Mouse (Mus musculus) embryonic facial prominence, embryonic 15.5 days (tissue): Measurements from ENCODE around the gene Phf11c. TPM values are rescaled to one million over a fixed set of nuclear protein-coding genes. Genes with fewer than 3 reads are reported as not detected.

ENCODE experiments used
- ATAC-seq: fragments of 200-750 bp; cut with Nextera tagmentation; 2 replicates; pipeline ENCODE4 v1.8.0; 2017; ENCODE audit warnings: low read depth, moderate TSS enrichment; ENCODE audit not compliant: insufficient number of reproducible peaks, low FRiP score, low TSS enrichment
- H3K27ac ChIP-seq: fragments of 300-500 bp; sonication (generic); replicated peaks from 2 replicates; pipeline ENCODE4 v1.5.1; 2015; ENCODE audit warnings: mild to moderate bottlenecking, inconsistent platforms
- H3K27me3 ChIP-seq: fragments of 300-500 bp; sonication (generic); 2 replicates; pipeline ENCODE4 v1.6.1; 2015; ENCODE audit warnings: inconsistent platforms
- H3K36me3 ChIP-seq: fragments of 300-500 bp; sonication (generic); 2 replicates; pipeline ENCODE4 v1.6.1; 2015; ENCODE audit warnings: mild to moderate bottlenecking, inconsistent platforms
- H3K4me1 ChIP-seq: fragments of 300-500 bp; sonication (generic); 2 replicates; pipeline ENCODE4 v1.6.1; 2015; ENCODE audit warnings: inconsistent platforms
- H3K4me2 ChIP-seq: fragments of 300-500 bp; sonication (generic); replicated peaks from 2 replicates; pipeline ENCODE4 v1.6.1; 2015; ENCODE audit warnings: mild to moderate bottlenecking, inconsistent platforms
- H3K4me3 ChIP-seq: fragments of 300-500 bp; sonication (generic); replicated peaks from 2 replicates; pipeline ENCODE4 v1.5.1; 2015; ENCODE audit warnings: mild to moderate bottlenecking, inconsistent platforms
- H3K9ac ChIP-seq: fragments of 300-500 bp; sonication (generic); 2 replicates; pipeline ENCODE4 v1.6.1; 2015; ENCODE audit warnings: inconsistent platforms
- H3K9me3 ChIP-seq: fragments of 300-500 bp; sonication (generic); replicated peaks from 2 replicates; pipeline ENCODE4 v1.6.1; 2016; ENCODE audit warnings: inconsistent platforms
- WGBS: fragments of 180-500 bp; shearing (Covaris S2); methylation state at CpG from one replicate; pipeline ENCODE4 v1.1.7; 2015; 5-methylcytosine and 5-hydroxymethylcytosine counted together
- polyA plus RNA-seq: library from polyadenylated mRNA; unstranded; fragments of >200 nt; fragmentation: Nextera tagmentation; extraction: Ambion mirVana; gene quantifications from 2 replicates; pipeline ENCODE4 v1.2.1, GENCODE M21; 2015

Phf11c gene
- polyA plus RNA-seq: 0.46 and 0.51 TPM in 2 replicates

DNA sequence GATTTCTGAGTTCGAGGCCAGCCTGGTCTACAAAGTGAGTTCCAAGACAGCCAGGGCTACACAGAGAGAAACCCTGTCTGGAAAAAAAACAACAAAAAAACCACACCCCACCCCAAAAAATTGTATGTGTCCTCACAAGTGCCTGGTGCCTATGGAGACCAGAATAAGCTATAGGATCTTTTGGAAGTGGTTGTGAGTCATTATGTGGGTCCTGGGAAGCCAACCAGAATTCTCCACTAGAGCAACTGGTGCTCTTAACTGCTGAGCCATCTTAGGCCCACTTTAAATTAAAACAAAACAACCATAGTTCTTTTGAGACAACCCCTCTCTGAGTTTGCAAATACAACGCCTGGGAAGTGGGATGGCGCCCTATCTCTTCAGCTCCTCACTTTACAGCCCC lies at the start of gene Phf11c:
Gene Phf11c, minus strand, starts transcription at position 101 of the 400 bp plus-strand sequence.
- Histone ChIP-seq H3K4me2 (no peak within 1 kb of the TSS), H3K27ac (no peak within 1 kb of the TSS), H3K36me3 (no peaks in the 10 kb centered on the region), H3K9ac (no peak within 1 kb of the TSS), H3K4me3 (no peak within 1 kb of the TSS), H3K4me1 (no peaks in the 10 kb centered on the region), H3K27me3 (no peaks in the 10 kb centered on the region), H3K9me3 (no peaks in the 10 kb centered on the region)
- ATAC-seq: no peak
- 86% methylated on average over 3 of the region's 3 CpGs for WGBS

DNA sequence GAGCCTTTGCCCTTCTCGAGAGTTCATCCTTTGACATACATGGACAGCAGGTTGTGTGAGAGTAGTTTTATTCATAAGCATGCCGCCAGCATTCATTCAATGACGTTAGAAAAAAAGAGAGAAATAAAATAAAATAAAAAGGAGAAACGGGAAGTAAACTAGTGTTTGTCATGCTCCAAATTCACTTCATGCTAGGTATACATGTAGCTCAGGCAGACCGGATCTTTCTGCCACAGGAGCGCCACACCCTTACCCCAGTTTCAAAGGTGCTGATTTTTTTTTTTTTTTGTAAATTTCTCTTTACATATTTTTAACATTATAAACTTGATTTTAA lies 46.3 kb upstream of the Phf11c start:
- 8% methylated on average over 6 of the region's 6 CpGs for WGBS
- H3K4me3 ChIP-seq: peak overlapping the region; percentile 93
- peak overlapping the region; percentile 82 for H3K9ac ChIP-seq
- no peaks in the 10 kb centered on the region for H3K36me3 ChIP-seq
- no peaks in the 10 kb centered on the region for H3K27me3 ChIP-seq
- peaks cover 2% of the 10 kb centered on the region; the same call in 1 of the 2 replicates for H3K4me1 ChIP-seq
- H3K9me3 ChIP-seq: no peaks in the 10 kb centered on the region
- H3K27ac ChIP-seq: peak overlapping the region; percentile 86
- H3K4me2 ChIP-seq: peak overlapping the region; percentile 79
- no peak for ATAC-seq

DNA sequence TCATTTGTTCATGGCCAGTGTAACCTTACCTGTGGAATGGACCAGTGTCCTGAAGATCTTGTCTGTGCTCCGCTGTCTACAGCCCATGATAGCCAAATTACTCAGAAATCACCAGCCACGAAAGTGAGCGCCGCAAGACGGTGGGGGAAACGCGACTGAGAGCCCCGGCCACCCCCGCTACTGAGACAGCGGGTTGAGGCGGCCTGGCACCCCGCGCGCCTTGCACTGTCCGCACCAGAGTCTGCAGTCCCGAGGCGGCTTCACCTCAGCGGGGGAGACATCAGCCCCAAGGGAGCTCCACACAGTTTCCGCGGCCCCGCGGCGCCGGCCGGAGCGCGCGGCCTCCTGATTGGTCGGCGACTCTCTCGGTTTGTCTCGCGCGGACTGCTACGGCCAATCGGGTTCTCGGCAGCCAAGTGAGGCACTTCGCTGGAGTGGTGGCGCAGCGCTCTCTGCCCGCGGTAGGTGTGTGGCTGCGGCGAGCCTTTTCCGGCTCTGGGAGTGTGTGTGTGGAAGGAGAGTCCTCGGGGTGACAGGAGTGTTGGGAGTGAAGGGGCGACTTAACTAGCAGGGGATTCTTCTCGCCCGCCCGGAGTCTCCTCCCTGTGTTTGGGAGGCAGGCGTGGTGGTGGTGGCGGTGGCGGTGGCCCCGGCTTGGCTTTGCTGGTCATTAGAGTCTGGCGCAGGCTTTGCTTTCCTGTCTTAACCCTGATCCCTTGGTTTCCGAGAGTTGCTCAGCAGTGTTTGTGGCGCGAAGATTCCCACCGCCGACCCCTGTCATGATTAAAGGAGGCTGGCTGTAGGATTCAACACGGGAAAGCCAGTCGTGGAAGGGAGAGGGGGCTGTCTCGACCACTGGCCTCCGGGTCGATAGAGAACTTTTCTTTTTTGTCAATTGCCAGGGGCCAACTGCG lies 45.6 kb upstream of the Phf11c start, which contains the start of the genes Setdb2 and Cab39l:
Gene Setdb2, minus strand, starts transcription at position 327 of the 914 bp plus-strand sequence.
Gene Cab39l, plus strand, starts transcription at position 415 of the 914 bp plus-strand sequence.
- Histone ChIP-seq H3K9me3 (no peaks in the 10 kb centered on the region), H3K27me3 (no peaks in the 10 kb centered on the region), H3K4me1 (peaks cover 2% of the 10 kb centered on the region; the same call in 1 of the 2 replicates)

DNA sequence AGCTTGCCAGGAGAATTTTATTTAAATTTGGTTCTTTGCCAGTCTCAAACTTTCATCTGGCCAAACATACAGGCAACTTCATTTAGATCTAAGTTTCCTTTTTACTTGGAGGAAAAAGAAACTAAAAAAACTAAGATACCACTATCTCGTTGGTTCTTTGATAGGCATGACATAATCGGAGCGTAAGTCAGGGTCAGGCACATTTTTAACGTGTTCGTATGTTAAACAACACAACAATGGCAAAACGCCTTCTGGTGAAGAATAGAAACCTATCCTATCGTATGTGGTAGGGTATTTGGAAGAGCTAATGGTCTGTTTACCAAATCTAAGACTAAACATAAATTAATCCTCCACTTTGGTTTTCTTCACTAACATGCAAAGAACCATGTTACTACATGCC lies 44.9 kb upstream of the Phf11c start:
- Histone ChIP-seq H3K4me3 (peak overlapping the region; percentile 93), H3K36me3 (no peaks in the 10 kb centered on the region), H3K4me1 (peaks cover 2% of the 10 kb centered on the region; the same call in 1 of the 2 replicates), H3K27ac (no peak overlapping the region), H3K9me3 (no peaks in the 10 kb centered on the region), H3K9ac (peak overlapping the region; percentile 82; the same call in 1 of the 2 replicates), H3K27me3 (no peaks in the 10 kb centered on the region), H3K4me2 (peak overlapping the region; percentile 79)
- WGBS: 15% methylated on average over 7 of the region's 7 CpGs
- ATAC-seq: no peak

More for the DNA sequence above, 45.6 kb upstream of the Phf11c start, which contains the start of the genes Setdb2 and Cab39l:
- Histone ChIP-seq H3K4me3 (peak within 1 kb of the TSS; percentile 93), H3K9ac (peak within 1 kb of the TSS; percentile 82), H3K36me3 (no peaks in the 10 kb centered on the region), H3K4me2 (peak within 1 kb of the TSS; percentile 79), H3K27ac (peak within 1 kb of the TSS; percentile 86)
- ATAC-seq: peak; percentile 100
- under 1% methylated on average over 66 of the region's 66 CpGs for WGBS

DNA sequence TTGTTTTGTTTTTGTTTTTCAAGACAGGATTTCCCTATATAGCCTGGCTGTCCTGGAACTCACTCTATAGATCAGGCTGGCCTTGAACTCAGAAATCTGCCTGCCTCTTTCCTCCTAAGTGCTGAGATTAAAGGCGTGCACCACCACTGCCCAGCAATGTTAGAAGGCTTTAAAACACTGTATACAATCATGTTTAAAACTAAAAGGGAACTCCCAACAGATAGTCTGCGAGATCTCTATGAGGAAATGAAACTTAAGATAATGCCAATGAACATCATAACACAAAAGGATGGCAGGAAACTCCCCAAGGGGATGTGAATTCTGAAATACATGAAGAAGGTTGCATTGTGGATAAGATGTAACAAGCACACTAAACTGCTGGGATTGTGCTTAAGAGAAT lies 43.3 kb upstream of the Phf11c start:
- Histone ChIP-seq H3K4me3 (no peak overlapping the region), H3K27me3 (no peaks in the 10 kb centered on the region), H3K27ac (no peak overlapping the region), H3K4me1 (peaks cover 2% of the 10 kb centered on the region; the same call in 1 of the 2 replicates), H3K4me2 (no peak overlapping the region), H3K36me3 (no peaks in the 10 kb centered on the region), H3K9me3 (no peaks in the 10 kb centered on the region), H3K9ac (no peak overlapping the region)
- WGBS: 81% methylated on average over 2 of the region's 2 CpGs
- no peak for ATAC-seq

DNA sequence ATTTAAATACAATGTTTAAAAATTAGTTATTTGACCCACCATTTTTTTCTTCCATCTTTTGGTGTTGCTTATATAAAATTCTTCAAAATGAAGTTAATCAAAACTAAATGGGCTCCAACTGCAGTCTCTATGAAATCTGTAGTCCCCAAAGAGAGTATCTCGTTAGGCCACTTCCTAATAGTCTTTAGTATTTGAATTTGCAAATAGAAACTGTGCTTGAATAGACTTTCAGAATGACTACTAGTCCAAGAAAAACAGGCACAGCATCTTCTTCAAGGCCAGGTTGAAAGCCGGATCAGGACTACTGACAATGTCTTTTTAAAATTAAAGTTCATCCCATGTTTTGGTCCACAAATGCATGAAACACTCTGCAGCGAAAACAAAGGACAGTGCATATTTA lies 42.2 kb upstream of the Phf11c start:
- Histone ChIP-seq H3K9ac (no peak overlapping the region), H3K4me2 (no peak overlapping the region), H3K9me3 (no peaks in the 10 kb centered on the region), H3K4me3 (no peak overlapping the region), H3K27me3 (no peaks in the 10 kb centered on the region), H3K36me3 (no peaks in the 10 kb centered on the region), H3K4me1 (peaks cover 2% of the 10 kb centered on the region; the same call in 1 of the 2 replicates), H3K27ac (no peak overlapping the region)
- whole genome bisulfite sequencing: 92% methylated on average over 3 of the region's 3 CpGs
- ATAC-seq: no peak

DNA sequence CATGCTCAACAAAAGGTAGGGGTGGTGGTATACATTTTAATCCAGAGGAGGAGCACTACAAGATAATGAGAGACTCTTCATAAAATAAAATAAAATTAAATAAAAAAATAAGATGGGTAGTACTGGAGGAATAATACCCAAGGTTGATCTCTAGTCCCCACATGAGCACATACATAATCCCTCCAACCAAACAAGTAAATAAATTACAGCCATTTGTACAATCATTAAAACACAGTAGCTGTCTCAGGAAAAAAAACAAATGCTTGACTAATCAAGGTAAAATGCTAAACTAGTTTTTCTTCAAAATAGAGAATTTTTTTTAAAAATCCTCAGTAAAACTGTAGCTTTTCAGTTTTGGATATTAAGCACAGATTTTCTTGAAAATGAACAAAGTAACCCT lies 40.0 kb upstream of the Phf11c start:
- Histone ChIP-seq H3K4me3 (no peak overlapping the region), H3K9ac (no peak overlapping the region), H3K9me3 (no peaks in the 10 kb centered on the region), H3K27me3 (no peaks in the 10 kb centered on the region), H3K36me3 (no peaks in the 10 kb centered on the region), H3K4me2 (no peak overlapping the region), H3K27ac (no peak overlapping the region), H3K4me1 (peaks cover 2% of the 10 kb centered on the region; the same call in 1 of the 2 replicates)
- ATAC-seq: no peak

DNA sequence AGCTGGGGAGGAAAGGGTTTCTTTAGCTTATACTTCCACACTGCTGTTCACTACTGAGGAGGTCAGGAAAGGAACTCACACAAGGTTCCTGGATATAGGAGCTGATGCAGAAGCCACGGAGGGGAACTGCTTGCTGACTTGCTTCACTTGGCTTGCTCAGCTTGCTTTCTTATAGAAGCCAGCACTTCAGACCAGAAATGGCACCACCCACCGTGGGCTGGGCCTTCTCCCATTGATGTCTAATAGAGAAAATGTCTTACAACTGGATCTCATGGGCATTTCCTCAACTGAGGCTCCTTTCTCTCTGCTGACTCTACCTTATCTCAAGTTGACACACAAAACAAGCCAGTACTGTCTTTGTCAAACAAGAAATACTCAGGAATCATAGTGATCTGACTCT lies 38.7 kb upstream of the Phf11c start:
- Histone ChIP-seq H3K27ac (no peak overlapping the region), H3K9ac (no peak overlapping the region), H3K4me1 (no peaks in the 10 kb centered on the region), H3K4me3 (no peak overlapping the region), H3K36me3 (no peaks in the 10 kb centered on the region), H3K4me2 (no peak overlapping the region), H3K9me3 (no peaks in the 10 kb centered on the region), H3K27me3 (no peaks in the 10 kb centered on the region)
- 62% methylated on average over 2 of the region's 2 CpGs for WGBS
- ATAC-seq: no peak

DNA sequence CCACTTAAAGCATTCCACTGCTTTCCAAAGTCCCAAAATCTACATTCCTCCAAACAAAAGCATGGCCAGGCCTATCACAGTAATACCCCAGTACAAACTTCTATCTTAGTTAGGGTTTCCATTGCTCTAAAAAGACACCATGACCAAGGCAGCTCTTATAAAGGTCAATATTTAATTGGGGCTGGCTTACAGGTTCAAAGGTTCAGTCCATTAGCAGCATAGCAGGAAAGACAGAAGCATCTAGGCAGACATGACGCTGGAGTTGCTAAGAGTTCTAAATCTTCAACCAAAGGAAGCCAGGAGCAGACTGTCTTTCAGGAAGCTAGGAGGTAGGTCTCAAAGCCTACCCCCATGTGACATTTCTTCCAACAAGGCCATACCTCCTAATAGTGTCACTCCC lies 35.4 kb upstream of the Phf11c start:
- H3K9ac ChIP-seq: no peak overlapping the region
- no peaks in the 10 kb centered on the region for H3K36me3 ChIP-seq
- H3K4me2 ChIP-seq: no peak overlapping the region
- H3K27ac ChIP-seq: no peak overlapping the region
- 82% methylated on average over 1 of the region's 1 CpGs for WGBS
- H3K4me1 ChIP-seq: no peaks in the 10 kb centered on the region
- H3K9me3 ChIP-seq: no peaks in the 10 kb centered on the region
- no peak for ATAC-seq
- H3K4me3 ChIP-seq: no peak overlapping the region
- no peaks in the 10 kb centered on the region for H3K27me3 ChIP-seq

DNA sequence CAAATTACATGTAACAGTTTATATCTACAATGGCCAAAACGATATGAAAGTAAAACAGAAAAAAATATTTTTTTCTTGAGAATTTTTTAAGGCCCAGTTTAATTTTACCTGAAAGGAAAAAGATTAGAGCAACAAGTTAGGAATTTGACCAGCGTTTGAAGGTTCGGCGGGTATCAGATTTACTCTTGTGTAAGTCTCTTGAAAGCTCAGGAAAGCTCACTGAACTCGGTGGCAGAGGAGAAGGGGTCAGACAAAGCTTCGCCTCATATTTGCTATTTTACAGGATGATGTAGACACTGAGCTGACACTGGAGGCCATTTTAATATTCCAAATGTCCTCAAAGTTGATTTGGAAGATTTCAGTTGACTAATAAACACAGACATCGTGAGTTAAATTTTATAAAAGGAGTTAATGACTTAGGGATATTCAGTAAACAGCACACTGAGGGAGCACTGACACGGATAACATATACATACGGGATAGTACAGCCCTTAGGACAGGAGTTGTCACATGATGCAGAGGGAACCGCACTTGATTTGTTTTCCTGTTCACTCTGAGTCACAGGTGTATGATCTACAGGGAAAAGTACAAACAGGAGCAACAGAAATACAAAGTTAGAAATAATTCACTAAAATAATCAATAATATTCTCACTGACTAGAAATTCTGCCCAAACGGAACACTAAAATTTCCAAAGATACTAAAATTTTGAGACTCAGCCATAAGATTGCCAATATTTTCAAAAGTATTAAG lies 27.9 kb upstream of the Phf11c start:
- Histone ChIP-seq H3K27me3 (no peaks in the 10 kb centered on the region), H3K4me2 (no peak overlapping the region), H3K27ac (no peak overlapping the region), H3K9ac (no peak overlapping the region), H3K36me3 (no peaks in the 10 kb centered on the region), H3K4me1 (no peaks in the 10 kb centered on the region), H3K9me3 (no peaks in the 10 kb centered on the region), H3K4me3 (no peak overlapping the region)
- no peak for ATAC-seq
- 62% methylated on average over 11 of the region's 11 CpGs for WGBS

DNA sequence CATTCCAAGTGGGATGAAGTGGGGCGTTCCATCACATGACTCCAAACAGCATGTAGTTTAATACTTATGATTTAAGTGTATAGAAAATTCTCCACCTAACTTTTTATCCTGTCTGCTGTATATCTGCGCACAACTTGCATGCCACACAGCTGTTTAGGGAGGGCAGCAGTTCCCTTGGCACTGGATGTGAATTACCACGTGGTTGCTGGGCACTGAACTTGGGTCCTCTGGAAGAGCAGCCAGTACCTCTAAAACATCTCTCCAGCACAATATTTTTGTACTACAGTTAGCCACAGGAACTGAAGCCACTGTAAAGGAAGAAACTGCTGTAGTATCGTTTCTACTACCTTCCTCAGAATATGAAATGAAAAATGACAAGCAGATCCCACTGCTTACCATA lies 23.0 kb upstream of the Phf11c start:
- no peak overlapping the region for H3K4me2 ChIP-seq
- H3K4me3 ChIP-seq: no peak overlapping the region
- H3K27me3 ChIP-seq: no peaks in the 10 kb centered on the region
- no peak overlapping the region for H3K27ac ChIP-seq
- no peak for ATAC-seq
- H3K4me1 ChIP-seq: no peaks in the 10 kb centered on the region
- WGBS: 87% methylated on average over 4 of the region's 4 CpGs
- peaks cover 3% of the 10 kb centered on the region; the same call in 1 of the 2 replicates for H3K36me3 ChIP-seq
- no peak overlapping the region for H3K9ac ChIP-seq
- no peaks in the 10 kb centered on the region for H3K9me3 ChIP-seq
